Mouse (Mus musculus) olfactory bulb, adult 2 months (tissue): ENCODE measurements around the gene Prune2.

Experiments used
- CTCF ChIP-seq: fragments of 200-500 bp; IDR thresholded peaks from 2 replicates; pipeline ENCODE4 v1.5.1; 2012; ENCODE audit warnings: low read depth, mild to moderate bottlenecking, low read length, moderate library complexity; ENCODE audit not compliant: insufficient read depth
- POLR2A ChIP-seq: fragments of 200-500 bp; IDR thresholded peaks from 2 replicates; pipeline ENCODE4 v1.6.1; 2012; ENCODE audit warnings: mild to moderate bottlenecking, low read depth, low read length, moderate library complexity; ENCODE audit not compliant: insufficient read depth

- TF ChIP-seq POLR2A (no peak), CTCF (no peak)
Observed at GRCm38 (mm10) chr19:17144205-17144604, 188.3 kb downstream of the Prune2 start.
